Mouse (Mus musculus): ENCODE data around the gene Slc25a1. TPM values are rescaled to one million over a fixed set of nuclear protein-coding genes. Genes with fewer than 3 reads are reported as not detected.

Gene Slc25a1
- polyA plus RNA-seq, 1 experiment from 2014 or later: 64.3 TPM

- 0% methylated on average over 9 of the region's 9 CpGs for WGBS
- H3K9me3 ChIP-seq (ENCODE audit: control insufficient read depth, low read length): no peaks in the 10 kb centered on the region
- H3K4me3 ChIP-seq (ENCODE audit: low read length): peak overlapping the region; percentile 88
- H3K36me3 ChIP-seq (ENCODE audit: control insufficient read depth, insufficient read depth, low read length): peaks cover 6% of the 10 kb centered on the region
- peak overlapping the region; percentile 97 for H3K4me2 ChIP-seq (ENCODE audit: low read depth, low read length)
- H3K9ac ChIP-seq (ENCODE audit: low read length): peak overlapping the region; percentile 85
- H3K27me3 ChIP-seq (ENCODE audit: control insufficient read depth, insufficient read depth, low read depth, low read length): no peaks in the 10 kb centered on the region
- ATAC-seq (ENCODE audit: low read depth): peak; percentile 79
- H3K27ac ChIP-seq (ENCODE audit: low read length): peak overlapping the region; percentile 90
- H3K4me1 ChIP-seq (replicated peaks; ENCODE audit: control insufficient read depth, insufficient read depth, low read length): no peaks in the 10 kb centered on the region; the same call in 1 of the 2 replicates
Observed at GRCm38 (mm10) chr16:17928627-17929104, 647 bp upstream of the Slc25a1 start.

GRCm38 (mm10) chr16:17927351-17928082, 502 bp downstream of the Slc25a1 start:
- under 1% methylated on average over 62 of the region's 72 CpGs for WGBS
- Histone ChIP-seq H3K36me3 (ENCODE audit: control insufficient read depth, insufficient read depth, low read length) (peaks cover 6% of the 10 kb centered on the region), H3K27me3 (ENCODE audit: control insufficient read depth, insufficient read depth, low read depth, low read length) (no peaks in the 10 kb centered on the region), H3K27ac (ENCODE audit: low read length) (peak overlapping the region; percentile 90), H3K4me3 (ENCODE audit: low read length) (peak overlapping the region; percentile 88), H3K4me2 (ENCODE audit: low read depth, low read length) (peak overlapping the region; percentile 97), H3K9me3 (ENCODE audit: control insufficient read depth, low read length) (no peaks in the 10 kb centered on the region), H3K4me1 (replicated peaks; ENCODE audit: control insufficient read depth, insufficient read depth, low read length) (peaks cover 2% of the 10 kb centered on the region; the same call in 1 of the 2 replicates), H3K9ac (ENCODE audit: low read length) (peak overlapping the region; percentile 85)
- ATAC-seq (ENCODE audit: low read depth): peak; percentile 50

DNA sequence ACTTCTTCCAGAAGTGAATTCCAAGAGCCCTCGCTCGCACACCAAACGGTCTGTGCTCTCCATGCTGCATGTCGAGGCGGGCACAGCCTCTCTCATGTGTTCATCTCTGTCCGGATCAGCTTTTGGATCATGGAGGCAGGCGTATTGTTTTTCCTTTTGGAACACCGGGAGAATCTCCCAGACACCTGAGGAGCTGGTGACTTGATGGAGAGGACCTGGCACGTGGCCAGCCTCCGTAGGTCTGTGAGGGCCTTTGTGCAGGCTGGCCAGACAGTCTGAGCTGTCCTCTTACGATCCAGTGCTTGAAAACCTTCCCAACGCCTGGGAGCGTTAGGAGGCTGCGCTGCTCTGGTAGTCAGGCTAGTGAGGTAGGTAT, 5.9 kb downstream of the Slc25a1 start:
- H3K36me3 ChIP-seq (ENCODE audit: control insufficient read depth, insufficient read depth, low read length): peaks cover 6% of the 10 kb centered on the region
- WGBS: under 1% methylated on average over 14 of the region's 14 CpGs
- peaks cover 19% of the 10 kb centered on the region for H3K27me3 ChIP-seq (ENCODE audit: control insufficient read depth, insufficient read depth, low read depth, low read length)
- no peaks in the 10 kb centered on the region for H3K9me3 ChIP-seq (ENCODE audit: control insufficient read depth, low read length)
- peak overlapping the region; percentile 79 for H3K27ac ChIP-seq (ENCODE audit: low read length)
- peak overlapping the region; percentile 96 for H3K4me2 ChIP-seq (ENCODE audit: low read depth, low read length)
- peaks cover 9% of the 10 kb centered on the region for H3K4me1 ChIP-seq (replicated peaks; ENCODE audit: control insufficient read depth, insufficient read depth, low read length)
- ATAC-seq (ENCODE audit: low read depth): peak; percentile 4; the same call in 1 of the 2 replicates
- H3K9ac ChIP-seq (ENCODE audit: low read length): peak overlapping the region; percentile 92
- H3K4me3 ChIP-seq (ENCODE audit: low read length): peak overlapping the region; percentile 90

DNA sequence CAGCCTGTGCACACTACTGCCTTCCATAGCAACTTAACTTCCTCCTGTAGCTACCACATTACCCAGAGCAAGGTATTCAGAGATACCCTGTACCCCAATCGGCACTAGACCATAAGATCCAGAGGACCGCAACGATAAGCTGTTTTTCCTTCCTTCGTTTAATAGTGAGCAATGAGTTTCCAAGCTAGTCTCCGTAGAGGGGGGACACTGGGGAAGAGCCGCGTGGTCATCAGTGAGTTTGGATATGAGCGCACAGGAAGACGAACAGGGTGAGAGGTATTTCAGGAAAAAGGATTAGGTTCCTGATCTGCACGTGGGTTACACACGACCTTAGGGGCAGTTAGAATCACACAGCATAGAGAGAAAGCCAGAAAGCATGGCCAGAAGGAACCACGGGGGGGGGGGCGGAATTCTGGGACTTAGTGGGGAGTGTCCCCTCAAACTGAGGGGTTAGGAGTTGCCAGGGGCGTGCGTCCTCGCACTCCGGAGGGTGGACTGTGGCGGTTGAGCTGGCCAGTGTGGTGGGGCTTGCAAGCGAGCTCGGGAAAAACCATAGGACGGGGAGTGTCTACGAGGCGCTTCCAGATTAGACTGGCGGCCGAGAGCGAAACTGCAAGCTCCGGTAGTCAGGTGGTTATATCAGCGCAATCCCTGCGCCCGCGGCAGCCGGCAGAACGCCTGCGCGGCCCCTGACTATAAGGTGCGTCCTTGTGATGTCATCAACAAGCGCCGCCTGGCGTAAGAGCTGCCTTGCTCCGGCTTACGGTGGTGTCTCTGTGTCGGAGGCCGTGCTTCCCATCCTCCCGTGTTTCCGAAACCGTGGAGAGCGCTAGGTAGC, 6.5 kb downstream of the Slc25a1 start:
- peaks cover 9% of the 10 kb centered on the region for H3K4me1 ChIP-seq (replicated peaks; ENCODE audit: control insufficient read depth, insufficient read depth, low read length)
- peak; percentile 98 for ATAC-seq (ENCODE audit: low read depth)
- peak overlapping the region; percentile 96 for H3K4me2 ChIP-seq (ENCODE audit: low read depth, low read length)
- H3K36me3 ChIP-seq (ENCODE audit: control insufficient read depth, insufficient read depth, low read length): peaks cover 6% of the 10 kb centered on the region
- H3K27me3 ChIP-seq (ENCODE audit: control insufficient read depth, insufficient read depth, low read depth, low read length): peaks cover 25% of the 10 kb centered on the region
- peak overlapping the region; percentile 92 for H3K9ac ChIP-seq (ENCODE audit: low read length)
- WGBS: 2% methylated on average over 47 of the region's 47 CpGs
- no peaks in the 10 kb centered on the region for H3K9me3 ChIP-seq (ENCODE audit: control insufficient read depth, low read length)
- peak overlapping the region; percentile 90 for H3K4me3 ChIP-seq (ENCODE audit: low read length)
- H3K27ac ChIP-seq (ENCODE audit: low read length): peak overlapping the region; percentile 79

DNA sequence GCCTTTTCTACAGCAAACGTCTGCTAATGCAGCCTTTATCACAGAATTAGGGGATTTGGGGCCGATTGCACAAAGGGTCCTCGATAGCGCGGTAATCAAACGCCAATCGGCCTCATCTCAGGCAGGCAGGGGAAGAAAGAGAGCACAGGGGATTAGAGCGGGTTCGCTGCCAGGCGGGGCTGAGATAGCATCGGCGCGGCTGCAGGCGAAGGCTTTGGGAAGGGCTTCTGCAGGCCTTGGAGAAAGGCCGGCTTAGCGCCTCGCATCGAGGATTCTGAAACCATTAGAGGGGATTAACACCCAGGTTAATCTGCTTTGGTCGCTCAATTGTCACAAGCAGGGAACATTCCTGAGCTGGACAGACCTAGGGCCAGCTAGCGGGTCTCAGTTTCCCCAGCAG, 7.4 kb downstream of the Slc25a1 start:
- Histone ChIP-seq H3K4me3 (ENCODE audit: low read length) (no peak overlapping the region), H3K27ac (ENCODE audit: low read length) (no peak overlapping the region), H3K4me2 (ENCODE audit: low read depth, low read length) (peak overlapping the region; percentile 96), H3K9ac (ENCODE audit: low read length) (peak overlapping the region; percentile 92), H3K27me3 (ENCODE audit: control insufficient read depth, insufficient read depth, low read depth, low read length) (peaks cover 35% of the 10 kb centered on the region), H3K36me3 (ENCODE audit: control insufficient read depth, insufficient read depth, low read length) (peaks cover 1% of the 10 kb centered on the region), H3K4me1 (replicated peaks; ENCODE audit: control insufficient read depth, insufficient read depth, low read length) (peaks cover 9% of the 10 kb centered on the region), H3K9me3 (ENCODE audit: control insufficient read depth, low read length) (no peaks in the 10 kb centered on the region)
- ATAC-seq (ENCODE audit: low read depth): no peak
- 16% methylated on average over 20 of the region's 20 CpGs for WGBS

GRCm38 (mm10) chr16:17914307-17915249, 13.4 kb downstream of the Slc25a1 start, which contains the start of gene Gsc2:
TSS of gene Gsc2 (minus strand) at chr16:17915059.
- WGBS: under 1% methylated on average over 96 of the region's 106 CpGs
- Histone ChIP-seq H3K9ac (ENCODE audit: low read length) (0 out of 2 replicates have a peak within 1 kb of the TSS, but pooled peaks have one; percentile 27), H3K4me3 (ENCODE audit: low read length) (peak within 1 kb of the TSS; percentile 47), H3K9me3 (ENCODE audit: control insufficient read depth, low read length) (no peaks in the 10 kb centered on the region), H3K36me3 (ENCODE audit: control insufficient read depth, insufficient read depth, low read length) (no peaks in the 10 kb centered on the region), H3K27ac (ENCODE audit: low read length) (no peak within 1 kb of the TSS), H3K4me1 (replicated peaks; ENCODE audit: control insufficient read depth, insufficient read depth, low read length) (peaks cover 16% of the 10 kb centered on the region), H3K27me3 (ENCODE audit: control insufficient read depth, insufficient read depth, low read depth, low read length) (peaks cover 64% of the 10 kb centered on the region), H3K4me2 (ENCODE audit: low read depth, low read length) (peak within 1 kb of the TSS; percentile 74)
- ATAC-seq (ENCODE audit: low read depth): no peak

DNA sequence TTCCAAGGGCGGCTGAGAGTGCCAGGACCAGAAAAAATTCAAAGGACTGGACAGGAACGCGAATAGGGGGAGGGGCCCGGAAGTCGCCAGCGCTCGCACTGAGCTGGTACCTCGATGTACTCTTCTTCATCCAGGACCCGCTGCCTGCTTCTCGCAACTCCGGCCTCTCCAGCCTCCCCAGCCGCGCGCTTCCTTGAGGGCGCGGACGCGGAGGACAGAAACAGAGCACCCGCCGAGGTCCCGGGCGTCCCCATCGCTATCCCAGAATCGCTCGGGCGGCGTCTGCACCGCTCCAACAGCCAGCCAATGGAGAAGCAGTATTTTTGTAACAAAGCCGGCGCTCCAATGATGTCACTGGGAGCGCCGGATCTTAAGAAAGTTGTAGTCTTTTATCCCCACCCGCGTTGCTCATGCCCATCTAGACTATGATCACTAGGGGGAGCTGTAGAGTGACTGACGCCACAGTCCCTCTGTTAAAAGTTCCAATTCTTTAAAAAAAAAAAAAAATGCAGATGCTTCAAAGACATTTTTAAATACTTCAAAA, 16.9 kb downstream of the Slc25a1 start, which contains the start of gene Ess2:
Gene Ess2 (minus strand): TSS at position 297 of the 544 bp plus-strand sequence.
- Histone ChIP-seq H3K27ac (ENCODE audit: low read length) (peak within 1 kb of the TSS; percentile 19; the same call in 1 of the 2 replicates), H3K4me2 (ENCODE audit: low read depth, low read length) (peak within 1 kb of the TSS; percentile 62), H3K9me3 (ENCODE audit: control insufficient read depth, low read length) (no peaks in the 10 kb centered on the region), H3K9ac (ENCODE audit: low read length) (peak within 1 kb of the TSS; percentile 79), H3K36me3 (ENCODE audit: control insufficient read depth, insufficient read depth, low read length) (peaks cover 27% of the 10 kb centered on the region), H3K27me3 (ENCODE audit: control insufficient read depth, insufficient read depth, low read depth, low read length) (peaks cover 45% of the 10 kb centered on the region), H3K4me3 (ENCODE audit: low read length) (peak within 1 kb of the TSS; percentile 76), H3K4me1 (replicated peaks; ENCODE audit: control insufficient read depth, insufficient read depth, low read length) (peaks cover 16% of the 10 kb centered on the region)
- 0% methylated on average over 35 of the region's 35 CpGs for WGBS
- ATAC-seq (ENCODE audit: low read depth): peak; percentile 96

GRCm38 (mm10) chr16:17898462-17898861, 29.6 kb downstream of the Slc25a1 start, which contains the start of the genes Dgcr2 and Tssk2:
TSS of gene Dgcr2 (minus strand) at chr16:17898562.
TSS of gene Tssk2 (plus strand) at chr16:17898637.
- no peak within 1 kb of the TSS for H3K9ac ChIP-seq (ENCODE audit: low read length)
- no peak within 1 kb of the TSS for H3K27ac ChIP-seq (ENCODE audit: low read length)
- 89% methylated on average over 14 of the region's 14 CpGs for whole genome bisulfite sequencing

More at GRCm38 (mm10) chr16:17898462-17898861, 29.6 kb downstream of the Slc25a1 start, which contains the start of the genes Dgcr2 and Tssk2:
- no peaks in the 10 kb centered on the region for H3K9me3 ChIP-seq (ENCODE audit: control insufficient read depth, low read length)
- peaks cover 35% of the 10 kb centered on the region for H3K36me3 ChIP-seq (ENCODE audit: control insufficient read depth, insufficient read depth, low read length)
- no peaks in the 10 kb centered on the region; the same call in 1 of the 2 replicates for H3K27me3 ChIP-seq (ENCODE audit: control insufficient read depth, insufficient read depth, low read depth, low read length)
- no peak within 1 kb of the TSS for H3K4me2 ChIP-seq (ENCODE audit: low read depth, low read length)
- no peak for ATAC-seq (ENCODE audit: low read depth)
- H3K4me3 ChIP-seq (ENCODE audit: low read length): no peak within 1 kb of the TSS
- H3K4me1 ChIP-seq (replicated peaks; ENCODE audit: control insufficient read depth, insufficient read depth, low read length): no peaks in the 10 kb centered on the region

All from lung, embryonic 16.5 days (tissue).